Mouse (Mus musculus) lung, postnatal 4 days (tissue): Measurements from ENCODE around the gene Ccnb1ip1.

ENCODE experiments used
- DNase-seq, 2 experiments: peaks; one replicate each; pipeline ENCODE4 v3.0.0; 2021

The Ccnb1ip1 gene

DNA sequence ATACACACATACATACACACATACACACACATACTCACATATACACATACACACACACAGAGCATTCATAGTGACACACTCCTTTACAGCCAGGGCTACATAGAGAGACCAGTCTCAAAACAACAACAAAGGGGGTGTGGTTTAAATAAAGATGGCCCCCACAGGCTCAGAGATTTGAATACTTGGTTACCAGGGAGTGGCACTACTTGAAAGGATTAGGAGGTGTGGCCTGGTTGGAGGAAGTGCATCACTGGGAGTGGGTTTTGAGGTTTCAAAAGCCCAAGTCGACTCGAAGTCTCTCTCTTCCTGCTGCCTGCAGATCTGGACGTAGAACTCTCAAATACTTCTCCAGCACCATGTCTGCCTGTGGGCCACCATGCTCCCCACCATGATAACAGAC lies 25.4 kb downstream of the Ccnb1ip1 start:
- no peak for DNase-seq

GRCm38 (mm10) chr14:50771342-50771741 lies 36.2 kb downstream of the Ccnb1ip1 start:
- no peak for DNase-seq

- no peak for DNase-seq
These were observed 41.8 kb downstream of the Ccnb1ip1 start for GRCm38 (mm10) chr14:50765736-50766135.

DNA sequence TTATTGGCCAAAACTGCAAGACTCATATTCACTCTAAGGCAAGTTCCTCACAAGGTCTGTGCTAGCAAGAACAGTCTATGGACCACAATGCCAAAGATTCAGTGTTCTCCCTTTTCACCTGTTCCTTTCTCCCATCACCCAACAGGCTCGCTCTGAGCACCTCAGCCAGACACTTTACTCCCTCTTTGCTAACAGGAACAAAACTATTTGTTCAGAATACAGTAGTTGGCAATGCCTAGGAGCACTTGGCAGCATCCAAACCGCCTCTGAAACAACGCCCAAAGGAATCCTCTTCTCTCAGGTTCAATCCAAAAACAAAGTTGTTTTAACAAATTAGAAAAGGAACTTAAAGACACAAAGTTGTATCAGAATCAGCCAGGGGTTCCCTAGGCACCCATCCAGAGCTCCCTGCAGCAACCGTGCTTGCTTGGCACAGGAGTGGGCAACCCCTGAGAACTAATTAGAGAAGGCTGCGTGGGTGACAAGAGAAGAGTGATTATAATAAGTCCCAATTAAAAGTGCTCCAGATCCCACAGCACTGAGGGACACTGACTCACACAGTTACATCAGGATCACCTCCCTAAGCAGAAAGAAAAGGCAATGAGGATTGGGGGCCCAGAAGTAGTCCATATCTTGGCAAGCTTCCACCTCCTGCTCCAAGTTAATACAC lies 49.0 kb downstream of the Ccnb1ip1 start:
- DNase-seq = no peak

DNA sequence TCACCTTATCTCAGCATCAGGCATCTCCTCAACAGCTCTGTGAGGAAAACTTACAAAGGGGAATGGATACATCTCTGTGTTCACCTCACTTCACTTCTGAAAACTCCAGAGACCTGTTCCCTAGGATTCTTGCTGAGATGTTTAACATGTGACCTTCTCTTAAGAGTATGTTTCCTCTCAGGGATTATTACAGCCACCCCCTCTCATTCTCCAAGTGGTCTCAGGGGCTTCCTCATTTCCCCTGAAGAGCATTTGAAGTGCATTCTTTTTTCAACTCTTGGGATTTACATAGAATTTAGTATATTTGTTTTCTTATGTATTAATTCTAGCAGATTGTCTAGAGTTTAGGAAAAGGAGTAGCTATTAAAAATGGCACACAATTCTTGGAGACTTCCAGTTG lies 62.5 kb downstream of the Ccnb1ip1 start, which contains the start of gene Olfr749:
TSS of gene Olfr749 (minus strand) at position 101 of the 400 bp plus-strand sequence.
- no peak for DNase-seq

GRCm38 (mm10) chr14:50741584-50741983 lies 65.9 kb downstream of the Ccnb1ip1 start:
- no peak for DNase-seq

DNA sequence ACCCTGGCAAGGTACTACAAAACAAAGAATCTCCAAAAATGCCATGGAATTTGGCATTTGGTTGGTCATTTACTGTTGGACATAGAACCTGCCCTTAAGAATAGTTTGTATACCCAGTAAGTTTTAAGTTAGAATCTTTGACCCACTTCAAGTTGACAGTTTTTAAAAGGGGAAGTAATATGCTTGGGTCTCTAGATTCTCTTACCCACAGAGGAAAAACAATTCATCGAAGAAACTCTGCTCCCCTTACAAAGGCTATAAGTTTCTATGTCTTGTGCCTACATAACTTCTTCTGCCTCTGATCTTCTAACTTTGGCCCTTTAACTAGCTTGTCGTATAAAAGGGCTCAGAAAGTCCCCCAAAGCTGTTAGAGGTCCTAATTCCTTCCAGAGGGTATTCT lies 67.2 kb downstream of the Ccnb1ip1 start:
- DNase-seq = no peak
